Mouse (Mus musculus) intestine, postnatal 0 days (tissue): Measurements from ENCODE around the gene Il17c. TPM values are rescaled to one million over a fixed set of nuclear protein-coding genes. Genes with fewer than 3 reads are reported as not detected.

Experiments used
- ATAC-seq: fragments of 200-750 bp; cut with Nextera tagmentation; 2 replicates; pipeline ENCODE4 v1.8.0; 2017; ENCODE audit warnings: mild to moderate bottlenecking, moderate TSS enrichment, moderate library complexity
- H3K27ac ChIP-seq: fragments of 300-500 bp; sonication (generic); 2 replicates; pipeline ENCODE4 v1.5.1; 2014; ENCODE audit warnings: mild to moderate bottlenecking, low read depth, low read length, moderate library complexity
- H3K27me3 ChIP-seq: fragments of 300-500 bp; sonication (generic); replicated peaks from 2 replicates; pipeline ENCODE4 v1.6.1; 2014; ENCODE audit warnings: low read length, mixed read lengths; ENCODE audit not compliant: control insufficient read depth, insufficient read depth
- H3K36me3 ChIP-seq: fragments of 300-500 bp; sonication (generic); 2 replicates; pipeline ENCODE4 v1.6.1; 2014; ENCODE audit warnings: mild to moderate bottlenecking, moderate library complexity; ENCODE audit not compliant: control insufficient read depth, insufficient read depth
- H3K4me1 ChIP-seq: fragments of 300-500 bp; sonication (generic); replicated peaks from 2 replicates; pipeline ENCODE4 v1.6.1; 2014; ENCODE audit warnings: antibody characterized with exemption, low read length, mixed read lengths; ENCODE audit not compliant: control insufficient read depth, insufficient read depth
- H3K4me2 ChIP-seq: fragments of 300-500 bp; sonication (generic); replicated peaks from 2 replicates; pipeline ENCODE4 v1.6.1; 2014; ENCODE audit warnings: low read depth, mild to moderate bottlenecking, moderate library complexity
- H3K4me3 ChIP-seq: fragments of 300-500 bp; sonication (generic); 2 replicates; pipeline ENCODE4 v1.5.1; 2014; ENCODE audit warnings: low read depth, low read length
- H3K9ac ChIP-seq: fragments of 300-500 bp; sonication (generic); 2 replicates; pipeline ENCODE4 v1.6.1; 2014; ENCODE audit warnings: mild to moderate bottlenecking, low read depth, low read length
- H3K9me3 ChIP-seq: fragments of 300-500 bp; sonication (generic); 2 replicates; pipeline ENCODE4 v1.6.1; 2016; ENCODE audit warnings: mixed run types; ENCODE audit not compliant: control insufficient read depth
- CTCF ChIP-seq: sonication (generic); IDR thresholded peaks from 2 replicates; pipeline ENCODE4 v1.5.1; 2016; ENCODE audit warnings: low read depth, mild to moderate bottlenecking, control low read depth, antibody characterized with exemption, moderate library complexity
- WGBS: fragments of 180-500 bp; shearing (Covaris S2); extraction: QIAGEN DNeasy Blood & Tissue Kit; methylation state at CpG from one replicate; pipeline ENCODE4 v1.1.7; 2014; 5-methylcytosine and 5-hydroxymethylcytosine counted together
- polyA plus RNA-seq: library from polyadenylated mRNA; unstranded; fragments of >200 nt; fragmentation: Nextera tagmentation; extraction: Ambion mirVana; gene quantifications from 2 replicates; pipeline ENCODE4 v1.2.1, GENCODE M21; 2015

Gene Il17c
- polyA plus RNA-seq, 1 experiment from 2014 or later: not detected

GRCm38 (mm10) chr8:122415554-122415953 lies 6.3 kb upstream of the Il17c start:
- Histone ChIP-seq H3K4me1 (no peaks in the 10 kb centered on the region), H3K4me2 (no peak overlapping the region), H3K27ac (no peak overlapping the region), H3K9me3 (no peaks in the 10 kb centered on the region), H3K4me3 (no peak overlapping the region), H3K9ac (no peak overlapping the region), H3K36me3 (peaks cover 77% of the 10 kb centered on the region), H3K27me3 (no peaks in the 10 kb centered on the region)
- no peak for TF ChIP-seq CTCF
- ATAC-seq: no peak
- 87% methylated on average over 6 of the region's 6 CpGs for WGBS

GRCm38 (mm10) chr8:122419881-122420555 lies 1.8 kb upstream of the Il17c start:
- no peak for ATAC-seq
- Histone ChIP-seq H3K4me2 (no peak overlapping the region), H3K36me3 (peaks cover 43% of the 10 kb centered on the region), H3K9ac (no peak overlapping the region), H3K9me3 (no peaks in the 10 kb centered on the region), H3K27ac (no peak overlapping the region), H3K4me3 (no peak overlapping the region), H3K27me3 (no peaks in the 10 kb centered on the region), H3K4me1 (peaks cover 7% of the 10 kb centered on the region; the same call in 1 of the 2 replicates)
- 70% methylated on average over 9 of the region's 9 CpGs for WGBS
- no peak for TF ChIP-seq CTCF

- H3K9me3 ChIP-seq: no peaks in the 10 kb centered on the region
- peaks cover 26% of the 10 kb centered on the region; the same call in 1 of the 2 replicates for H3K36me3 ChIP-seq
- no peak overlapping the region for H3K27ac ChIP-seq
- no peak overlapping the region for H3K4me3 ChIP-seq
- 92% methylated on average over 24 of the region's 24 CpGs for WGBS
- no peak overlapping the region for H3K4me2 ChIP-seq
- TF ChIP-seq CTCF: no peak
- H3K9ac ChIP-seq: no peak overlapping the region
- H3K27me3 ChIP-seq: no peaks in the 10 kb centered on the region
- no peak for ATAC-seq
- H3K4me1 ChIP-seq: peaks cover 7% of the 10 kb centered on the region; the same call in 1 of the 2 replicates
These were observed 1.4 kb downstream of the Il17c start for GRCm38 (mm10) chr8:122423217-122423616.

- H3K4me1 ChIP-seq: peaks cover 7% of the 10 kb centered on the region; the same call in 1 of the 2 replicates
- H3K9me3 ChIP-seq: no peaks in the 10 kb centered on the region
- no peak overlapping the region for H3K27ac ChIP-seq
- no peak overlapping the region for H3K4me2 ChIP-seq
- no peak for ATAC-seq
- H3K4me3 ChIP-seq: no peak overlapping the region
- no peaks in the 10 kb centered on the region for H3K27me3 ChIP-seq
- H3K36me3 ChIP-seq: peaks cover 22% of the 10 kb centered on the region; the same call in 1 of the 2 replicates
- no peak for TF ChIP-seq CTCF
- 46% methylated on average over 5 of the region's 5 CpGs for WGBS
- H3K9ac ChIP-seq: no peak overlapping the region
These were observed 1.8 kb downstream of the Il17c start for GRCm38 (mm10) chr8:122423659-122424058.

GRCm38 (mm10) chr8:122426145-122426544 lies 4.3 kb downstream of the Il17c start:
- ATAC-seq: no peak
- no peak overlapping the region for H3K27ac ChIP-seq
- H3K4me2 ChIP-seq: no peak overlapping the region
- H3K4me1 ChIP-seq: peaks cover 7% of the 10 kb centered on the region; the same call in 1 of the 2 replicates
- H3K9ac ChIP-seq: no peak overlapping the region
- no peaks in the 10 kb centered on the region for H3K9me3 ChIP-seq
- WGBS: 82% methylated on average over 9 of the region's 9 CpGs
- peaks cover 22% of the 10 kb centered on the region; the same call in 1 of the 2 replicates for H3K36me3 ChIP-seq
- H3K4me3 ChIP-seq: no peak overlapping the region
- TF ChIP-seq CTCF: no peak
- H3K27me3 ChIP-seq: no peaks in the 10 kb centered on the region

- Histone ChIP-seq H3K27me3 (no peaks in the 10 kb centered on the region), H3K9me3 (no peaks in the 10 kb centered on the region), H3K4me2 (no peak overlapping the region), H3K4me3 (no peak overlapping the region), H3K27ac (no peak overlapping the region), H3K9ac (no peak overlapping the region), H3K4me1 (peaks cover 5% of the 10 kb centered on the region; the same call in 1 of the 2 replicates), H3K36me3 (peaks cover 22% of the 10 kb centered on the region; the same call in 1 of the 2 replicates)
- no peak for ATAC-seq
- WGBS: 95% methylated on average over 7 of the region's 7 CpGs
- TF ChIP-seq CTCF: no peak
These were observed 5.8 kb downstream of the Il17c start for GRCm38 (mm10) chr8:122427607-122428006.
